Mouse (Mus musculus) left cerebral cortex, adult 18-20 months (tissue): ENCODE results near the gene Col9a2. TPM values are rescaled to one million over a fixed set of nuclear protein-coding genes. Genes with fewer than 3 reads are reported as not detected.

Experiments
- DNase-seq, 2 experiments: peaks; one replicate each; pipeline ENCODE4 v3.0.0; 2021 to 2022; ENCODE audit warnings: low spot score in 2 of 2, mixed read lengths in 1 of 2
- long read RNA-seq, 2 experiments: library from polyadenylated mRNA; stranded (forward); transcript quantifications; one replicate each; pipeline ENCODE4 v2.0.0; 2021
- total RNA-seq, 2 experiments: library from RNA; stranded (reverse); gene quantifications; 2 replicates each; pipeline ENCODE4 v1.2.3; 2021

Gene Col9a2
- 1 to 10 TPM; 9.2 to 9.3 TPM for total RNA-seq
- long read RNA-seq, experiment 1, partial matches to known transcripts = 0 of 2 reads
- long read RNA-seq, experiment 1, other reads (novel, unspliced or antisense) = 1 of 2 reads
- long read RNA-seq, experiment 2 = 0 reads

DNA sequence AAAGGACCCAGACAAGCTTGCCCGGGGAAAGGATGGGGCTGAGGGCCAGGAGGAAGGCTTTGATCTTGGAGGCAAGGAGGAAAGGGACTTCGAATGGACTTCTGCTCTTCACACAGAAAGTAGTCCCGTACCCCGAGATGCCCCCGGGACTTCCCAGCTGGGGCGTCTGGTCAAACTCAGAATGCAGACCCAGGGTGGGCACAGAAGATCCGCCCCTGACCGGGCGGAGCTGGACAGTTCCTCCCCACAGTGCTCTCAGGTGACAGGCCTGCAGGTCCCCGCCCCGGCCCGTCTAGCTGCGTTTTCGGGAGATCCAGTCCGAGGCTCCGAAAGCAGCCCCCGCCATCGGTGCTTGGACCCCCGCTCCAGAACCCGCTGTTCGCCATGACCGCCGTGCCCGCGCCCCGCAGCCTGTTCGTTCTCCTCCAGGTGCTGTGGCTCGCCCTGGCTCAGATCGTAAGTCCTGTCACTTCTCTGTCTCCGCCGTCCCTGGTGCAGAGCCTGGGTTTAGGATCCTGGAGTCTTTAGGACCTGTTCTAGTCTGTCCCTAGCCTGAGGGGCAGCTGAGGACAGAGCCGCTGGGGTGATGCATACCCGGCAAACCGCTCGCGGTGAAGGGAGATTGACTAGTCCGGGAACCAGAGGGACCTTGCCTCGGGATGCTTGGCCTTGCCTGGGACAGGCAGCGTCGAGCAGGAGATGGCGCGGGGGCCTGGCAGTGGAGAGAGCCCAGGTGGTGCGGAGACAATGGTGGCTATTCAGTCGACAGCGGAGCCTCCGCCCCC is at the start of gene Col9a2:
Gene Col9a2 (plus strand): TSS at position 55 of the 785 bp plus-strand sequence.
- no peak for DNase-seq

DNA sequence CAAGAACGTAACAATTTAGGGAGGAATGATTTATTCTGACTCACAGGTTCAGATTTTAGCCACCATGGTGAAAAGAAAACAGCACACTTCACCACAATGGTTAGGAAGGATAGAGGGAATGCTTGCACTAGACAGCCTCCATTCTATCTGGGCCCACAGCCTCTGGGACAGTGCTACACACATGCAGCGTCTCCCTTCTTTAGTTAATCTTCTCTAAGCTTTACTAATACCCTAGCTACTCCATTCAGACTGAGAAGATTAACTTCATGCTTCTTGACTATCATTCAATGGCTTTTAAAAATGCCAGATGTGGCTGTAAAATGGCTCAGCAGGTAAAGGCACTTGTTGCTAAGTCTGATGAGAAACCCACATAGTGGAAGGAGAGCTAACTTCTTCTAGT is 46.9 kb upstream of the Col9a2 start:
- no peak for DNase-seq

DNA sequence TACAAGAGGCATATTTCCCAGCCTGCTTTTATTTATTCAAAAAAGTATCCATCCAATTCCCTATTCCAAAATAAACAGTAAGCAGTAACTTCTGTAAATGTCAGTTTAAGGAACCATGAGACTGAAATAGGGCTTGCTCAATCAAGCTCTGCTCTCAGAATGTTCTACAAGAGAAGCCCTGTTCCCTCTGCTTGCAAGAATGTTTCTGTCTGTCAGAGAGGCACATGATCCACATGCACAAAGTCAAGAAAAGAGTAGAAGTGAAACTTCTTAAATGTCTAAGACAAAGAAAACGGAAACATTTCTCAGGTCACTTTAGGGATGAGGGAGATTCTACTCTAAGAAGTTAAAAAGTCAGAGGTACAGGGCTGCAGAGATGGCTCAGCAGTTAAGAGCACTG is 46.2 kb upstream of the Col9a2 start:
- DNase-seq = no peak

DNA sequence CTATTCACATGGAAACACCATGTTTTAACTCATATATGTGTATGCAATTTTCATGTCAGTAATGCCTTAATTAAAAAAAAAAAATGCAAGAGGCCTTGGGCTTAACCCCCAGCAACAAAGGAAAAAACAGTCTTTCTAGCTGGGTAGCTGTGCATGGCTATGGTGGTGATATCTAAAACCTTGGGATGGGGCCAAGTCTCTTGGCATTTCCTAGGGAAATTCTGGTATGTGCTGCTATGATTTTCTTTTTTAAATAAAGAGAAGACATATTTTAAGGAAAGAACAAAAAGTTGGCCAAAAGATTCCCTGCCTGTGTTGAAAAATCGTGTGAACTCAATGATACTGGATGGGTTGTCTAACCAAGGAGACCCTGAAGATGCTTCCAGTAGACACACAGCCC is 43.3 kb upstream of the Col9a2 start:
- DNase-seq = no peak

DNA sequence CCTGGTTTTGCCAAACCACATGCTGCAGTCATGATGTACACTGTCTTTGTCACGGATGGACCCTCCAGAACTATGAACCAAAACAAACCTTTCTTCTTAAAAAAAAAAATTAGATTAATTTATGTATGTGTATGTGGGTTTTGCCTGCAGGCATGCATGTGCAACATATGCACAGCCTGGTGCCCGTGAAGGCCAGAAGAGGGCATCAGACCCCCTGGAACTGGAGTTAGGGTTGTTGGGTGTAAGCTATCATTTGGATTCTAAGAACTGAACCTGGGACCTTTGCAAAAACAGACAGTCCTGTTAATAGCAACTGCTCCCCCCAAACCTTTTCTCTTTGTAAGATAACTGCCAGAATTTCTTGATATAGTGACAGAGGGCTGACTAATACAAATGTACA is 38.1 kb upstream of the Col9a2 start:
- DNase-seq = no peak

DNA sequence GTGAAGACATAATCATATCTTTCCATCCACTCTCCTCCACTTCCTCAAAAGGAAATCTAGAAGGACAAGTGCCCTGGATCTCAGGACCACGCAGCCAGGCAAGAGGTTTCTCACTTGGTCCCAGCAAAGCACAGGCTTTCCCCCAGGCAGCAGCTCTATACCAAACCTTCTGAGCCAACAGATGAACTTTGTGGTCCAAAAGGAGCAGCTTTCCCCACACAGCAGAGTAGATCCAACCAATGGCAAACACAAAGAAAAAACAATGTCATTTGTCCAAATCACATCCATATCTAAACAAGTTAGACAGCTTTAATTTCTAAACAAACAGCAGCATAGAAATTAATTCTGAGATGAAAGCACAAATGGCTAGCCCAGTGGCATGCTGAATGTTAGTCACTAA is 37.5 kb upstream of the Col9a2 start:
- DNase-seq = no peak

DNA sequence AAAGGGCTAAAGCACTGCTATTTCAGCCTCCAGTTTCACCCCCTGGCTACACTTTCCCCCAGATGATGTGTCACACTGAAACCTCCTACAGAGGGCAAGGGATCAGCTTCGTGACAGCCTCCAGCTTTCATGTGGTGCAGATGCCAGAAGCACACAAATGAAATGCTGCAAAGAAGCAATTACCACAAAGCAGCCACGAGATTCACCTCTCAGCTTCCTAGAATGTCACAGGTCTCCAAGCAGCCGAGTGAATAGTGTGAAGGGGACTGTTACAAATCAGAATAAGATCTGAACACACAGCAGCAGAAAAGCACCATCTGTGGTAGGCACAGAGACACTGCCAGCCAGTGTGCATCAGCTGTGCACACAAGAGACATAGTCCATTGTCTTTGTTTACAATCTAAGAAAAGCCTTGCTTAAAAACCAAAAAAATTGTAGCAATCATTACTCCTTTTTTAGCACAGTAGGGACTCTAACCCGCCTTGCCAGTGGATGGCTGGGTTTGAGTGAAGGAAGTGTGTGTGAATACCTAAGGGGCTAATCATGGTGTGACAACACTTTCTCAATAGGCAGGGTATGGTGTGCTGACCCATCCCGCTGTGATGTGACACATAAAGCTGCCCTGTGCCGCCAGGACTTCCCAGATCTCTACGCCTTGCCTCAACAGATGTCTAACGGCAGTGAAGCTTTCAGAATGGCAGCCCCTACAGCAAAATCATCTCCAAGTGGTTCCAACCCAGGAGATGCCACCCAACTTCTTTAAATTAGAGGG is 36.6 kb upstream of the Col9a2 start:
- no peak for DNase-seq

DNA sequence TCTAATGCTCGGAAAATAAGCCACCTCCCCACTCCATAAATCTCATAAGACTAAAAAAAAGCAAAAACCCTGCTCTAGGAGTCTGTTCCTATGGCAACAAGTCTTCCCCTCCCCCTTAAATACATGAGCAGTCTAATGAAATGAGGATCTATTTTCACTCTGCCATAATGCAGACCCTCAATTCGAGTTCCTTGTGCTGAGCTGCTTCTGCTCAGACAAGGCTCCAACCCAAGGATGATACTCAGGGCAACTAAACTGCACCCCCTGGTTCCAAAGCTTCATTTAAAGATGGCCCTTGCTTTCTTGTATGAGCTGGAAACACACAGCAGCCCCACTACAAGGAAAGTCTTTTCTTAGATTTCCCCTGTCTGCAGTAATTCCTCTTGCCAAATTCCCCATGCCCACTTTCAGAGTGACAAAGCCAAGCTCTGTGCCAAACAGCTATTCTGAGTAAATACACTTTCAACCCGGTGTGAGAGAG is 35.5 kb upstream of the Col9a2 start:
- no peak for DNase-seq

DNA sequence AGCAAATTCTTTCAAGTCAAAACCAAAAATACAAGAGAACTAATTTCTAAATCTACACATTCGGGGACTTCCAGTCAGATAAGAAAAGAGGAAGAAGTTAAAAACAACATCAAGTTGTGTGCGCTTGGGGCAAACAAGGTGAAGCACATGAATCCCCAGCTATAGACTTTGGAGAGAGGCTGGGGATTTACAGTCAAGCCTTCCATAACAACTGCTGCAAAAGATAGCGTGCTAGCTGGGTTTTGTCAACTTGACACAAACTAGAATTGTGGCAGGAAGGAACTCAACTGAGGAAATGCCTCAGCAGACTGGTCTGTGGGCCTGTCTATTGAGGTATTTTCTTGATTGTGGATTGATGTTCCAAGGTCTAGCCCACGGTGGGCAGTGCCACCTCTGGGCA is 34.5 kb upstream of the Col9a2 start:
- no peak for DNase-seq

DNA sequence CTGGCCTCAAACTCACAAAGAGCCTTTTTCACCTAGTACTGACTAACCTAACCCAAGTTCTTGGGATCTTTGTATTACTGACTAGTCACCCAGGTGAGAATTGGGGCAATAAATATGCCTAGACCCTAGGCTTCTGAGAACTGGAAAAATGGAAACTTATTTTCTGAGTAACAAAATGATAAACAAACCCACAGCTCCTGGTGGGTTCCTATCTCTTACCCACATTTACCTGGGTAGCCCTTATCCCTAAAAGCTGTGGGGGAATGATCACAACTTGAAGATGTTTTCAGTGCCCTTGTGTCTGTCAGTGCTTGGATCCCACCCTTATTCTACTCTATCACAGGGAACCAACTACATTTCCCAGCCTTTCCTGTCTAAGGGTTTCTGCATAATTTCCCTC is 32.2 kb upstream of the Col9a2 start:
- no peak for DNase-seq

DNA sequence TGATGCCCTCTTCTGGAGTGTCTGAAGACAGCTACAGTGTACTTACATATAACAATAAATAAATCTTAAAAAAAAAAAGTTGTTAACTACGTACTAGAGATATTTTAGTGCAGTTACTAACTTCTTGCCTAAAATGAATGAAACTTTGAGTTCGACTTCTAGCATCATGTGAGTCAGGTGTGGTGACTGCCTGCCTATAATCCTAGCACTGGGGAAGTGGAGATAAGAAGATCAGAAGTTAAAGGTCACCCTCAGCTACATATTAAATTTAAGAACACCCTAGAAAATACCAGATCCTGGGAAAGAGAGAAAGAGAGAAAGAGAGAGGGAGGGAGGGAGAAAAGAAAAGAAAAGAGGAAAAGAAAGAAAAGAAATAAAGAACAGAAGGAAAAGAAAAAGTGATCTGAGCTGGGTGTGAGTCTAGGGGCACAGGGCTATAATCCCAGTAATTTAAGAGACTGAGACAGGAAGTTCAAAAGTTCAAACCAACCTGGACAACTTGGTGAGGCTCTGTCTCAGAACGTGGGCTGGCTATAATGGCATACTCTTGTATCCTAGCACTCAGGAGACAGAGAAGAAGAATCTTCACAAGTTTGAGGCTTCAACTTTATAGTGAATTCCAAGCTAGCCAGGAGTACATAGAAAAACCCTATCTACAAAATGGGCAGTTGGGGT is 31.0 kb upstream of the Col9a2 start:
- DNase-seq = no peak

DNA sequence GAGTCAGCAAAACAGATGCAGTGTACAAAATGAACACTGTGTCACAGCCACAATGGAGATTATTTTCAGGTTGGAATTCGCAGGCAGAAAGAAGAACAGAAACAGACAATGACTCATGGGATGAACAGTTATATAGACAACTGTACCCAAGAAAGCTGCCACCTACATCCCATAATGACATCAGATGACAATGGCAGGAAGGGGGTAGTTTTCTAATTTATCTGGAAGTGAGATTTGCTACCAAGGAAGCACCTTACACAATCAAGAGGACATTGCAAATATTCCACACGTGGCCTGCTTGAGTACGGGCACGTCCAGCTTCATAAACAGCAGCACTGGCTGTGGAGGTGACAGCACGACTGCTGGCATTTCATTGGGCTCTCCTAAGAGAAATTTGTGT is 30.0 kb upstream of the Col9a2 start:
- peak in 1 of 2 experiments; percentile 21 for DNase-seq

DNA sequence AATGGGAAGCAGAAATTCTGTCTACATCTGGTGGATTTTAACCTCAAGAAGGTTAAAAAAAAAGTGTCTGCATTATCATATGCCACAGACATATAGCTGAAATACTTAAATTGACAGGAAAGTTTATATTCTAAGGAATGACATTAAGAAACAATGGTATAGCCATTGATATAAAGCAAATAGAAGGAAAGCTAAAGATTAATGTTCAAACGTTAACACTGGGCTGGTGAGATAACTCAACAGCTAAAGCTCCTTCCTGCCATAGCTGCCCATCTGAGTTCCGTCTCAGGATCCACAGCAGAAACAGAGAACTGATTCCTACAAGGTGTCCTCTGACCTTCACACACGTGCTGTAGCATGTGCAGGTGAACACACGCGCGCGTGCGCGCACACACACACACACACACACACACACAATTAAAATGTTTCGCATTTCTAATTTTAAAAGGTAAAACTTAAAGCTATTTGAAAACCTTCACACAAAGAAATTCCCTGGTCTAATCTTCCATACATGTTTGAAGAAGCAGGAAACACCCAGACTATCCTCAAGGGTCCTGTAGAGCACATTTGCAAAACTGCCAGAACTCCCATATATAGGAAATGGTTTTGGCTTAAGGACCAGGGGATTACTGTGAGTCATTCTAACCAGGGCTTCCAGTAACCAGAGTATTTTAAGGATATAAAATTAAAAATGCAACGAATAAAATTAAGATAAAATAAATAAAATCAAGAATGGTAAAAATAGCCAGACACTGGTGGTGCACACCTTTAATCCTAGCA is 28.2 kb upstream of the Col9a2 start:
- DNase-seq = no peak

DNA sequence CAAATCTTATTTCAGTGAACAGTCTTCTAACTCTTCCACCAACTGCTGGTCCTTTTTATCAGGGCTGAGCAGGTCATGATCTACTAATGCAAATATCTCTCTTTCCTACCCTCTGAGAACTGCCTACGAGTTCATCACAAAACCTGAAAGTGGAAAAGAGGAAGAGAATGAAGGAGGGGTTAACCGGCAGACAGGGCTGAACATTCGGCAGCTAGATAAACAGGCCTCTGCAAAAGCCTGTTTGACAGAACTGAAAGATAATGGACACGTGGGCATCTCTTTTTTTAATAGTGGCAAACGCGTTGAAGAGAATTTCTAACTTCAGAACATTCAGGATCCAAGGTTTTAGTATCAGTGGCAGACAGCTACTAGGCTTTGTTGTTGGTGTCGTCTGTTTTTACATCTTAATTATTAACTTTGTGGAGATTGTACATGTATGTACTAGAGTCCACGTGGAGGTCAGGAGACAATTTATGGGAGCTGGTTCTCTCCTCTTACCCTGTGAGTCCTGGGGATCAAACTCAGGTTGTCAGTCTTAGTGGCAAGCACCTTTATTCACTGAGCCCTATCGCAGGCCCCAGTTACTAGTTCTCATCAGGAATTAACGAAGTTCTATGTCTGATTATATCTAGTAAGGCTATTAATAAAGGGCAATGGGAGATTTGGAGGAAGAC is 24.5 kb upstream of the Col9a2 start:
- no peak for DNase-seq

DNA sequence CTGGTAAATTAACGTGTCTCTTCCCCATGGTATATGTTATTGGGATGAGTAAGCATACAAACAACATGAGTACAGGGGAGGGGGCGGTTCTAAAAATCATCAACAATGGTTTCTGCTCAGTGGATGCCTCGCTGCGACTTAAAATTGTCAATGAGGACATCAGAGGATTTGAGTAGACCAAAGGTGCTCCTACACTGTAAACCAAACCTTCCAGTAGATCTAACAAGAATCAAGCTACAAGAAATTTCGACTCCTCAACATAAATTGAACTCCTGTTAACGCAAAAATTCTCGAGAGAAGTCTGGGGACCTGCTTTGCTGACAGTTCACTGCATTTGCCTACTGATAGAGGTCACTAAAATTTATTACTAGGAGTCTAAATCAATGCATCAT is 23.9 kb upstream of the Col9a2 start:
- no peak for DNase-seq

DNA sequence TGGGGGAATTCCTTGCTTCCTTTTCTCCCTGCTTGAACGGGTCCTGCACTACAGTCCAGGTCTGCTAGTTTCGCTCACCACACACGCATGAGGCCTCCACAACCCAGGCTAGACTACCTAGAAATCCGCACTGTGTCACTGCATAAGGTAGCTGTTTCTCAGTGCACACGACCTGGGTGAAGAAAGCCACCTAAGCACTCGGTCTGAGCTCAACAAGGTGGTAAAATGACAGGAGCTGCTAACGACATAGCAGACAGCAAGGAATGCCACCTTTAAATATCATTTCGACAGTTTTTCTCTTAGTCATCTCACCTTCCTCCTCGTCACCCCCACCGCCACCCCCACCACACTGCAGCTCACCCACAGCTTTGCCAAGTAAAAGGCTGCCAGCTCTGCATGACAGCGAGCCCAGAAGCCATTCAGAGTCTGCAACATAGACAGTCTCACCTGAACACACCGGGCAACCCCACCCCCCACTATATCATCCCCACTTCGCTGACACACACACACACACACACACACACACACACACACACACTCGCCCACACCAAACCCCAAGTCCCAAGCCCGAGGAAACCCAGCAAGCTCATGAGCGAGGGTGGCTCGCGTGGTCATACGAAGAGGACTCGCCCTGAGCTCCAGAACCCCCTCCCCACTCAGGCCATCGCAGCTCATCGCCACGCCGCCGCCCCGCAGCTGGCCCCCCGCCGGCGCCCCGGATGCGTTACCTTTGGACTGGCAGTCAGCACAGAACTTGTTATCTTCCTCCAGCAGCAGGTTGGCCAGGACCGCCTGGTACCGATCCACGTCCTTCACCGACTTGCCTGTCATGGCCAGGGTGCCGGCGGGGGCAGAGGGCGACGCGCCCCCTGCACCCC is 22.9 kb upstream of the Col9a2 start:
- peak; percentile 48 to 59 for DNase-seq

DNA sequence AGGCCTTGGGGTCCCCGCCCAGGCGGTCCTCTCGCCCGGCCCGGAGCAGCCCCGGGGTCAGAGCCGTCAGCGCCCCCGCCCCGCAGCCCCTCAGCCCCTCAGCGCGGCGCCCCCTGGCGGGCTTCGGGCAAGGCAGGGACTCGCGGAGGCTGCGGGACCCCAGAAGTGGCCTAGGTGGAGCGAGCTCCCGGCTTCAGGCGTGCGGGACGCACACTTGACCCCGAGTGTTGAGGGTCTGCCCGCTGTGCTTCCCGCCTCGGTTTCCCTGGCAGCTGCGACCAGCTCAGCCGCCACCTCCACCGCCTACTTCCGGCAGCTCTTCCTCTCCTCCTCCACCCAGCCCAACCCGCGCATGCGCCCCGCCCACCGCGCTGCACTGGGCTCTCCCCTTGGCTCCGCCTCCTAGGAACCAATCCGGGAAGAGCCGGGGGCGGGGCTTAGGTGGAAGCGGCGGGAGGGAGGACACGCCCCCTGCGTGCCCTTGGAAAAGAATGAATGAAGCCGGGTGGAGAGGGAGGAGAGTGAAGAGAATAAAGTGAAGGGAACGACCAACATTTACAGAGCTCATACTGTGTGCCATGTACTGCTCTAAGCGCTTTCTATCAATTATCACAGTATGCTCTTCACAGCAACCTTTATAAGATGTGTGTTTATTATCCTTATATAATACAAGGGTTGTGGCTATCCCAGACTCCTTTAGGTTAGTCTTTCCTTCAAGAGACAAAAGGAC is 22.1 kb upstream of the Col9a2 start, which contains the start of gene Smap2:
Gene Smap2 (minus strand): TSS at position 320 of the 730 bp plus-strand sequence.
- DNase-seq = peak; percentile 99

DNA sequence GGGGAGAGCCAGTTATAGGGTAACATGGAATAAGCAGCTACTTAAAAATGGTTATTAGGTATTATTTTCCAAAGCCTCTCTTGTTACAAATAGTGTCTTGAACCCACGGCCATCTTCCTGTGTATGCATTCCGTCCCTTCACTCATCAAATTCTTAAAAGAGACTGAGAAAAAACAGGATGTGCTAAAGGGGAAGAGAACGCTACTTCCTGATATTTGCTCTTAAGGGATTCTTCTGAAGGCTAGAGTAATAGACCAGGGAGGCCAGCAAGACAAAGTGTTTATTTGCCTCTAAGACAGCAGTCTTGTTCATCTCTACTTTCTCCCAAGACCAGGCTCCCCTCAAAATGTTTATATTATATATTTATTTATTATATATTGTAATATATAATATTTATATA is 20.9 kb upstream of the Col9a2 start:
- DNase-seq = no peak
